Mouse (Mus musculus): ENCODE results near the gene Rpl37. TPM values are rescaled to one million over a fixed set of nuclear protein-coding genes. Genes with fewer than 3 reads are reported as not detected.
A peak's percentile ranks its signal among the peaks of the same experiment; 100 is the strongest.

The Rpl37 gene
- total and polyA plus RNA-seq, 3 experiments: 646 to 1,787 (median 1,083) TPM

- TF ChIP-seq USF1 (IDR thresholded peaks at IDR 0.05; ENCODE audit: low read depth, low read length): no peak
- TF ChIP-seq UBTF (IDR thresholded peaks at IDR 0.05; ENCODE audit: low read depth, low read length): no peak
- TF ChIP-seq POLR2AphosphoS2 (IDR thresholded peaks at IDR 0.05; ENCODE audit: low read depth, low read length): no peak
- no peak overlapping the region for H3K4me2 ChIP-seq (ENCODE audit: insufficient read depth, low read depth, poor library complexity, severe bottlenecking)
- peaks cover 3 to 15% of the 10 kb centered on the region in 2 experiments; a peak in 3 of 4 replicates for H3K4me1 ChIP-seq (ENCODE audit: control insufficient read depth in 1 of 2, insufficient read depth in 2 of 2)
- H3K79me2 ChIP-seq (replicated peaks; ENCODE audit: control insufficient read depth, extremely low read depth, insufficient read depth, poor library complexity, severe bottlenecking): peaks cover 14% of the 10 kb centered on the region
- no peak for DNase-seq (ENCODE audit: extremely low read depth)
- no peak overlapping the region for H3K9ac ChIP-seq (ENCODE audit: insufficient read depth, low read depth)
- dilution Hi-C loops (cut with MboI; ENCODE audit: extremely low pct_ligation_motif_present, extremely low pct_unique_long_range_greater_than_20kb, low sequenced_read_pairs) (no loop called here), in situ Hi-C loops (cut with MboI; ENCODE audit: low pct_ligation_motif_present, low pct_unique_long_range_greater_than_20kb, low sequenced_read_pairs) (loop anchor here (25.0 kb wide), 1 partner anchor 1075 kb away; the partner anchor contains the start of gene Oxct1)
- H3K9me3 ChIP-seq (replicated peaks; ENCODE audit: low read length): no peaks in the 10 kb centered on the region
- H3K4me3 ChIP-seq (replicated peaks in 1 of 3; ENCODE audit: low read depth in 2 of 3, low read length in 2 of 3, poor library complexity in 1 of 3): no peak overlapping the region
- H3K27ac ChIP-seq (ENCODE audit: insufficient read depth, low read depth): no peak overlapping the region
- H3K27me3 ChIP-seq (replicated peaks): no peaks in the 10 kb centered on the region
- peaks cover 3 to 8% of the 10 kb centered on the region in 2 experiments for H3K36me3 ChIP-seq (replicated peaks in 1 of 2; ENCODE audit: control insufficient read depth in 1 of 2, insufficient read depth in 1 of 2, low read length in 1 of 2)
Measured at GRCm38 (mm10) chr15:5112651-5113050, 3.8 kb upstream of the Rpl37 start.

GRCm38 (mm10) chr15:5115173-5115572, 1.3 kb upstream of the Rpl37 start:
- H3K4me2 ChIP-seq (ENCODE audit: insufficient read depth, low read depth, poor library complexity, severe bottlenecking): peak overlapping the region; percentile 46; the same call in 1 of the 2 replicates
- TF ChIP-seq ETS1 (conservative IDR thresholded peaks at IDR 0.05; ENCODE audit: low read depth, low read length) (no peak), MXI1 (IDR thresholded peaks at IDR 0.05; ENCODE audit: low read depth, low read length) (no peak), RAD21 (IDR thresholded peaks at IDR 0.05; ENCODE audit: low read depth, low read length) (no peak), ZNF384 (IDR thresholded peaks at IDR 0.05; ENCODE audit: low read depth, low read length) (no peak), NRF1 (IDR thresholded peaks at IDR 0.05; ENCODE audit: low read depth, low read length) (no peak), RCOR1 (conservative IDR thresholded peaks at IDR 0.05; ENCODE audit: low read depth, low read length) (no peak), MEF2A (IDR thresholded peaks at IDR 0.05; ENCODE audit: borderline replicate concordance, low read depth, low read length) (no peak), E2F4 (IDR thresholded peaks at IDR 0.05; ENCODE audit: insufficient replicate concordance, low read depth, low read length) (no peak), USF1 (IDR thresholded peaks at IDR 0.05; ENCODE audit: low read depth, low read length) (no peak), JUN (IDR thresholded peaks at IDR 0.05; ENCODE audit: insufficient read depth, low read depth, low read length) (no peak), NELFE (IDR thresholded peaks at IDR 0.05; ENCODE audit: low read depth, low read length) (no peak), HCFC1 (IDR thresholded peaks at IDR 0.05; ENCODE audit: low read depth, low read length) (no peak), CTCF (conservative IDR thresholded peaks at IDR 0.05 in 1 of 2, IDR thresholded peaks at IDR 0.05 in 1 of 2; ENCODE audit: low read depth in 2 of 2, low read length in 2 of 2) (no peak), CHD2 (IDR thresholded peaks at IDR 0.05; ENCODE audit: low read length) (no peak), USF2 (conservative IDR thresholded peaks at IDR 0.05; ENCODE audit: low read depth, low read length) (no peak), GABPA (IDR thresholded peaks at IDR 0.05; ENCODE audit: insufficient replicate concordance, low read depth, low read length) (no peak)
- H3K4me3 ChIP-seq (replicated peaks in 1 of 3; ENCODE audit: low read depth in 2 of 3, low read length in 2 of 3, poor library complexity in 1 of 3): peak overlapping the region; percentile 78 to 87 (median 80)
- H3K9me3 ChIP-seq (replicated peaks; ENCODE audit: low read length): no peaks in the 10 kb centered on the region
- peaks cover 27 to 33% of the 10 kb centered on the region in 2 experiments for H3K36me3 ChIP-seq (replicated peaks in 1 of 2; ENCODE audit: control insufficient read depth in 1 of 2, insufficient read depth in 1 of 2, low read length in 1 of 2)
- peaks cover 35% of the 10 kb centered on the region for H3K79me2 ChIP-seq (replicated peaks; ENCODE audit: control insufficient read depth, extremely low read depth, insufficient read depth, poor library complexity, severe bottlenecking)
- no peaks in the 10 kb centered on the region for H3K27me3 ChIP-seq (replicated peaks)
- no peak overlapping the region for H3K27ac ChIP-seq (ENCODE audit: insufficient read depth, low read depth)
- peaks cover 3 to 29% of the 10 kb centered on the region in 2 experiments; a peak in 2 of 4 replicates for H3K4me1 ChIP-seq (ENCODE audit: control insufficient read depth in 1 of 2, insufficient read depth in 2 of 2)
- dilution Hi-C loops (cut with MboI; ENCODE audit: extremely low pct_ligation_motif_present, extremely low pct_unique_long_range_greater_than_20kb, low sequenced_read_pairs) (no loop called here), in situ Hi-C loops (cut with MboI; ENCODE audit: low pct_ligation_motif_present, low pct_unique_long_range_greater_than_20kb, low sequenced_read_pairs) (loop anchor here (25.0 kb wide), 1 partner anchor 1078 kb away; the partner anchor contains the start of gene Oxct1)
- peak overlapping the region; percentile 79 for H3K9ac ChIP-seq (ENCODE audit: insufficient read depth, low read depth)
- no peak for DNase-seq (ENCODE audit: extremely low read depth)

Measured in CH12.LX (cell line).